Mouse (Mus musculus): ENCODE results near the gene Arrdc2. TPM values are rescaled to one million over a fixed set of nuclear protein-coding genes. Genes with fewer than 3 reads are reported as not detected.
A peak's percentile ranks its signal among the peaks of the same experiment; 100 is the strongest.

Arrdc2 gene
- total RNA-seq, 1 experiment, result 11.4 TPM

DNA sequence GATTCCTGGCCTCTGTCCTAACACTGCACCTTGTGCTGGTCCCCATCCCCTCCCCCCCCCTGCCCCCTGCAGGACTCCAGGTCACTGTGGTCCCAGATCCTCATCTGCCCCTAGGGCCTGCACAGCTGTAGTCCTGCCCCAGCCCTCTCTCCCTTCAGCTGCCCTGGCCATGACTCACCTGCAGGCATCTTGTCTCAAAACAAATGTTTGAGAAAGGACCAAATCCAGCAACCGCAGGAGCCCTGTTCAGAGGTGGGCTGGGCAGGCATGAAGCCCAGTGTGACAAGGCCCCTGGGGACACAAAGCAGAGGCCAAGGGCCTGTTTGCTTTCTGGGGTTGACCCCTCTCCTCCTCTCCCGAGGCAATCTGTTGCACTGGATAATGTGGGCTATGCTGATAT is 38.7 kb upstream of the Arrdc2 start:
- in situ Hi-C loops (cut with MboI; ENCODE audit: low sequenced_read_pairs in 2 of 2, unreplicated experiment in 2 of 2), result no loop called here

DNA sequence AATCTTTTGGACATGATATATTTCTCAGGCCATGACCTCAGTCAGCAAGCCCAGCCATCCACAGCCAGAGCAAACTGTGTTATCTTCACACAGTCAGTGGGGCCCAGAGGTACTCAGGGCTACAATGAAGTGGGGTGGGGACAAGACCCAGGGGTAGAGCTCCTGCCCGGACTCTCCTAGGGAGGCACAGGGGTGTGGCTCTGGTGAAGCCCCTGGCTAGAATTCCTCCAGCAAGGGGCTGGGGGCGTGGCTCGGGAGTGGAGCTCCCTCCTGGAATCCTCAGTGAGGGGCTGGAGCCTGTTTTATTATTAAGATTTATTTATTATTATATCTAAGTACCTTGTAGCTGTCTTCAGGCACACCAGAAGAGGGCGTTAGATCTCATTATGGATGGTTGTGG is 36.9 kb upstream of the Arrdc2 start:
- Histone ChIP-seq H3K4me3 (ENCODE audit: insufficient read depth in 1 of 2, low read depth in 1 of 2, low read length in 2 of 2, poor library complexity in 1 of 2, severe bottlenecking in 1 of 2) (no peak overlapping the region), H3K36me3 (ENCODE audit: control insufficient read depth, insufficient read depth, low read length, poor library complexity, severe bottlenecking) (no peaks in the 10 kb centered on the region), H3K4me1 (ENCODE audit: control insufficient read depth in 2 of 2, insufficient read depth in 2 of 2, low read length in 2 of 2, poor library complexity in 1 of 2) (peaks cover 2 to 28% of the 10 kb centered on the region in 2 experiments), H3K9me3 (ENCODE audit: control insufficient read depth, insufficient read depth, low read depth, low read length) (no peaks in the 10 kb centered on the region), H3K27ac (ENCODE audit: insufficient read depth, low read depth, low read length, poor library complexity, severe bottlenecking) (no peak overlapping the region), H3K9ac (ENCODE audit: insufficient read depth, low read depth, low read length, poor library complexity, severe bottlenecking) (no peak overlapping the region)
- TF ChIP-seq ZC3H11A (IDR thresholded peaks at IDR 0.05; ENCODE audit: borderline replicate concordance, low read depth, low read length) (no peak), HCFC1 (IDR thresholded peaks at IDR 0.05; ENCODE audit: borderline replicate concordance, insufficient read depth, low read length) (no peak), ZNF384 (IDR thresholded peaks at IDR 0.05; ENCODE audit: low read depth, low read length) (no peak), CHD2 (IDR thresholded peaks at IDR 0.05; ENCODE audit: low read depth, low read length) (no peak), MAFK (IDR thresholded peaks at IDR 0.05; ENCODE audit: insufficient read depth, low read depth, low read length) (no peak)
- DNase-seq (ENCODE audit: low read depth, low spot score), result no peak
- in situ Hi-C loops (cut with MboI; ENCODE audit: low sequenced_read_pairs in 2 of 2, unreplicated experiment in 2 of 2), result no loop called here

More for the DNA sequence above, 38.7 kb upstream of the Arrdc2 start:
- no peak overlapping the region for H3K27ac ChIP-seq (ENCODE audit: insufficient read depth, low read depth, low read length, poor library complexity, severe bottlenecking)
- H3K36me3 ChIP-seq (ENCODE audit: control insufficient read depth, insufficient read depth, low read length, poor library complexity, severe bottlenecking), result no peaks in the 10 kb centered on the region
- TF ChIP-seq HCFC1 (IDR thresholded peaks at IDR 0.05; ENCODE audit: borderline replicate concordance, insufficient read depth, low read length) (no peak), ZC3H11A (IDR thresholded peaks at IDR 0.05; ENCODE audit: borderline replicate concordance, low read depth, low read length) (no peak), MAFK (IDR thresholded peaks at IDR 0.05; ENCODE audit: insufficient read depth, low read depth, low read length) (no peak), CHD2 (IDR thresholded peaks at IDR 0.05; ENCODE audit: low read depth, low read length) (no peak), ZNF384 (IDR thresholded peaks at IDR 0.05; ENCODE audit: low read depth, low read length) (no peak)
- no peaks in the 10 kb centered on the region for H3K9me3 ChIP-seq (ENCODE audit: control insufficient read depth, insufficient read depth, low read depth, low read length)
- no peak overlapping the region for H3K4me3 ChIP-seq (ENCODE audit: insufficient read depth in 1 of 2, low read depth in 1 of 2, low read length in 2 of 2, poor library complexity in 1 of 2, severe bottlenecking in 1 of 2)
- DNase-seq (ENCODE audit: low read depth, low spot score), result no peak
- H3K4me1 ChIP-seq (ENCODE audit: control insufficient read depth in 2 of 2, insufficient read depth in 2 of 2, low read length in 2 of 2, poor library complexity in 1 of 2), result peaks cover 2 to 22% of the 10 kb centered on the region in 2 experiments; a peak in 3 of 4 replicates
- H3K9ac ChIP-seq (ENCODE audit: insufficient read depth, low read depth, low read length, poor library complexity, severe bottlenecking), result no peak overlapping the region

- peak overlapping the region in 1 of 2 experiments; percentile 26; a peak in 1 of 4 replicates for H3K4me3 ChIP-seq (ENCODE audit: insufficient read depth in 1 of 2, low read depth in 1 of 2, low read length in 2 of 2, poor library complexity in 1 of 2, severe bottlenecking in 1 of 2)
- no peak for TF ChIP-seq CHD2 (IDR thresholded peaks at IDR 0.05; ENCODE audit: low read depth, low read length)
- no peak for TF ChIP-seq HCFC1 (IDR thresholded peaks at IDR 0.05; ENCODE audit: borderline replicate concordance, insufficient read depth, low read length)
- no peak for TF ChIP-seq ZC3H11A (IDR thresholded peaks at IDR 0.05; ENCODE audit: borderline replicate concordance, low read depth, low read length)
- peaks cover 2 to 24% of the 10 kb centered on the region in 2 experiments; a peak in 3 of 4 replicates for H3K4me1 ChIP-seq (ENCODE audit: control insufficient read depth in 2 of 2, insufficient read depth in 2 of 2, low read length in 2 of 2, poor library complexity in 1 of 2)
- in situ Hi-C loops (cut with MboI; ENCODE audit: low sequenced_read_pairs in 2 of 2, unreplicated experiment in 2 of 2), result no loop called here
- no peak overlapping the region for H3K27ac ChIP-seq (ENCODE audit: insufficient read depth, low read depth, low read length, poor library complexity, severe bottlenecking)
- H3K36me3 ChIP-seq (ENCODE audit: control insufficient read depth, insufficient read depth, low read length, poor library complexity, severe bottlenecking), result no peaks in the 10 kb centered on the region
- H3K9me3 ChIP-seq (ENCODE audit: control insufficient read depth, insufficient read depth, low read depth, low read length), result no peaks in the 10 kb centered on the region
- peak overlapping the region; percentile 40 for H3K9ac ChIP-seq (ENCODE audit: insufficient read depth, low read depth, low read length, poor library complexity, severe bottlenecking)
- DNase-seq (ENCODE audit: low read depth, low spot score), result no peak
Observed at GRCm38 (mm10) chr8:70874441-70874840, 34.9 kb upstream of the Arrdc2 start.

DNA sequence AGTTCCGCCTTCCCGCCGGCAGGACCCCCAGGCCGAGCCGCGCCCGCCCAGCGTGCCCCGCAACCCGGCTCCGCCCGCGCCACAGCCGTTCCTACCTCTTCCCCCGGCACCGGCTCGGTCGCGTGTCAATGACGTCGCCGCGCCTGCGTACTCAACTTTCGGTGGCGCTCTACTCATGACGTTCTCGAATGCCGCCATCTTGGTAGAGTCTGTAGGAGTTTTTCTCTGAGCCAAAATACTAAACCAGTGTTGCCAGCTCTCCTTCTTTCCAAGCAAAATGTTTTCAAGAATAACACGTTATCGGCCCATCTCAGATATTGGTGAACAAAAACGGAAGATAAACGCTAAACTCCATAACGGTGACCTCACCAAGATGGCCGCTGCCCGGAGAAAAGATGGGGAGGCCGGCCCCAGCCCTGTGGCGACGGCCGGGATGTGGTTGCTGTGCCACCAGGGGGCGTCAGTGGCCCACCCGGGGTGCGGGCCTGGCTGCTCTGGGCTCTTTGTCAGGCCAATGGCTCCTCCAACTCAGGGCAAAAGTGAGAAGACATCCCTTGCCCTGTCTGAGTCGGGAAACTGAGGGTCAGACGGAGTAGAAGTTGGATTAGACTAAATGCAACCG is 34.0 kb upstream of the Arrdc2 start, which contains the start of gene Ccdc124:
Gene Ccdc124, minus strand, starts transcription at position 572 of the 622 bp plus-strand sequence.
- Histone ChIP-seq H3K36me3 (ENCODE audit: control insufficient read depth, insufficient read depth, low read length, poor library complexity, severe bottlenecking) (no peaks in the 10 kb centered on the region), H3K4me3 (ENCODE audit: insufficient read depth in 1 of 2, low read depth in 1 of 2, low read length in 2 of 2, poor library complexity in 1 of 2, severe bottlenecking in 1 of 2) (peak within 1 kb of the TSS; percentile 80 to 85), H3K9me3 (ENCODE audit: control insufficient read depth, insufficient read depth, low read depth, low read length) (no peaks in the 10 kb centered on the region), H3K27ac (ENCODE audit: insufficient read depth, low read depth, low read length, poor library complexity, severe bottlenecking) (peak within 1 kb of the TSS; percentile 68), H3K4me1 (ENCODE audit: control insufficient read depth in 2 of 2, insufficient read depth in 2 of 2, low read length in 2 of 2, poor library complexity in 1 of 2) (peaks cover 2 to 25% of the 10 kb centered on the region in 2 experiments; a peak in 3 of 4 replicates), H3K9ac (ENCODE audit: insufficient read depth, low read depth, low read length, poor library complexity, severe bottlenecking) (peak within 1 kb of the TSS; percentile 83)
- in situ Hi-C loops (cut with MboI; ENCODE audit: low sequenced_read_pairs in 2 of 2, unreplicated experiment in 2 of 2), result no loop called here
- DNase-seq (ENCODE audit: low read depth, low spot score), result peak; percentile 89
- TF ChIP-seq HCFC1 (IDR thresholded peaks at IDR 0.05; ENCODE audit: borderline replicate concordance, insufficient read depth, low read length), result peak; percentile 94
- TF ChIP-seq CHD2 (IDR thresholded peaks at IDR 0.05; ENCODE audit: low read depth, low read length), result peak; percentile 34; the same call in 1 of the 2 replicates
- no peak for TF ChIP-seq ZNF384 (IDR thresholded peaks at IDR 0.05; ENCODE audit: low read depth, low read length)

Measured in ES-E14 (cell line).